Mouse (Mus musculus) right cerebral cortex, postnatal 36 days (tissue): Measurements from ENCODE around the gene Mlh3.

Experiments used
- DNase-seq, 2 experiments: peaks; one replicate each; pipeline ENCODE4 v3.0.0; 2022; ENCODE audit warnings: low spot score in 2 of 2, mixed read lengths in 1 of 2

Mlh3 gene

DNA sequence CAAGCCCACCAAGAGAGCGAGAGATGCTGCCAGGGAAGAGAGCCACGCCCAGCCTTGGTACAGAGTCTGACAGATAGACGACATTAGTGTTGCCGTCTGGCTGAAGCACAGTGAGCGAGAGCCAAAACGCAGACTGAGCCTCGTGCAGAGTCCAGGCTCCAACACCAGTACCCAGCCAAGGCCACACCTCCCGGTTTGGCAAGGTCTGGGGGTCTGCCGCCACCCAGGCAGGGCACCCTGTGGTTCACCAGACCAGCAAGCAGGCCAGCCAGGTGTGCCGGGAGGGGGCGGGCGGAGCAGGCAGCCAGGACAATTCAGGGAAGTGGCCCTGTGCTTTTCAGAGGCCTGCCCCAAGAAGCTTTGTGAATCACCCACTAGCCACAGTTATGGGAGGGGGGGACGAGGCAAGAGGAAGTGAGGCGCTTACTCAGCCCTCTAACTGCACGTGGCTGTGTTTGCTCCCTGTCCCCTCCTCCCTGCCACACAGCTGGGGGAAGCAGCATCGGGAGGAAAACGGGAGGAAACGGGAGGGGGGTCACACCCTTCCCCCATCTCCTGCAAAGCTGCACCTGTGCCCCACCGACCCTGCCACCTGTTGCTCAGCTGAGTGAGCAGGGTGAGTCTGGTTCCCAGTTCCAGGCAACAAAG lies 77.8 kb downstream of the Mlh3 start:
- no peak for DNase-seq

DNA sequence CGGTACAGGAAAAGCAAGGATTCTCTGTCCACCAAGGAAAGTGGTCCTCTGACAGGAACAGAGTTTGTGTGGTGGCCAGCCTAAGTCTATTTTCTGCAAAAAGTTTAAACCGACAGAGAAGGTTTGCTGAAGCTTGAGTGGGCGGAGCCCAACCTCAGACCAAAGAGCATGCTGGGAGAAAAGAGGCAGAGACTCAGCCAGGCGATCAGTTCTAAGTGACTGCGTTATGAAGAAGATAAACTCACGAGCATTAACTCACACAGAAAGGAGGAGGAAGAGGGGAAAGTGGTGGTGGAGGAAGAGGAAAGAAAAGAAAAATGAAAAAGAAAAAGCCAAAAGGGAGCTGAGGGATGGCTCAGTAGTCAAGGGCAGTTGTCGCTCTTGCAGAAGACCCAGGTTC lies 80.1 kb downstream of the Mlh3 start:
- no peak for DNase-seq

DNA sequence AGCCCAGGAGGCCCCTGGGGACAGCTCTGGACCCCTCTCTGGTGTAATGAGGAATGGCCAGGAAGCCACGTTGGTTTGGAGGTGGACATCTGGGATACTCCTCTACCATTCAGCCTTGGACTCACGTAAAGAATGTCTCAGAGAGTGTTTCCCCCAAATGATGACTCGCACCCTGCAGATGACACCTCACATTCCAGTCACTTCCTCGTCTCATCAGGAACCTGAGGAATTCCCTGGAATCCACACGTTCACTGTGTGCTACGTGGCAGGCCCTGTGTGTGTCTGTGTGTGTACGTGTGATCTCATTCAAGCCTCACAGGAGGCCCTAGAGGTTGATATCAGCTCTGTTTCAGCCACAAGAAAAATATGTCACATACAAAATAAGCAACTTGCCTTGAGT lies 84.0 kb downstream of the Mlh3 start:
- DNase-seq, result no peak

DNA sequence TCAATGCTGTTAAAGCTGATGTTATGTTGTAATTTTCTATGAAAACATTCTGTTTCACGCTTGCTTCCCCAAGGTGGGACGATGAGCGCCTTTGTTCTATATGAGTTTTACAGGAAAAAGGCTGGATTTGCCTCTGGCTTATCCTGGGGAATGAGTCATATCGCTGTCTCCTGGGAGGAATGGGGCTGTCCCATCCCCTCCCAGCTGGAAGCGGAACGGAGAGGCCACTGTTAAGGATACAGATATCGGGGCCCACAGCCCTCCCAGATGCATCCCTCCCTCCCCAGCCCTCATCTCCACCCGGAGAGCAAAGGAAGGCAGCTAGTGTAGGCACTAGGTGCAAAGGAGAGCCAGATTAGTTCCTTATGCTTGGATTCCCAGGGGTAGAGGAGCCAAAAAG lies 84.6 kb downstream of the Mlh3 start:
- no peak for DNase-seq
